Mouse (Mus musculus): Measurements from ENCODE around the gene Smg6. TPM values are rescaled to one million over a fixed set of nuclear protein-coding genes. Genes with fewer than 3 reads are reported as not detected.

Gene Smg6
- polyA plus RNA-seq, 1 experiment from 2014 or later = 11.9 TPM

- H3K27me3 ChIP-seq (ENCODE audit: insufficient read depth, low read length) = no peaks in the 10 kb centered on the region
- H3K4me1 ChIP-seq (replicated peaks; ENCODE audit: insufficient read depth, low read length) = peaks cover 20% of the 10 kb centered on the region; the same call in 1 of the 2 replicates
- H3K4me2 ChIP-seq (ENCODE audit: low read length) = no peak overlapping the region
- peaks cover 10% of the 10 kb centered on the region; the same call in 1 of the 2 replicates for H3K36me3 ChIP-seq (ENCODE audit: insufficient read depth, low read length)
- H3K9ac ChIP-seq (ENCODE audit: low read depth, low read length) = 0 out of 2 replicates have a peak overlapping the region, but pooled peaks have one; percentile 6
- no peak overlapping the region for H3K4me3 ChIP-seq (replicated peaks; ENCODE audit: low read depth, low read length)
- H3K27ac ChIP-seq = peak overlapping the region; percentile 90
- no peak for TF ChIP-seq CTCF (IDR thresholded peaks at IDR 0.05; ENCODE audit: low read depth)
- no peaks in the 10 kb centered on the region for H3K9me3 ChIP-seq (replicated peaks; ENCODE audit: low read length)
- ATAC-seq (replicated peaks; ENCODE audit: low FRiP score, low read depth) (0 out of 2 replicates have a peak, but pooled peaks have one; percentile 29), DNase-seq (ENCODE audit: low spot score) (no peak)
- 40% methylated on average over 18 of the region's 18 CpGs for WGBS
These were observed 227.3 kb downstream of the Smg6 start for GRCm38 (mm10) chr11:75152603-75153557.

- H3K27ac ChIP-seq = no peak overlapping the region
- ATAC-seq (replicated peaks; ENCODE audit: low FRiP score, low read depth) (no peak), DNase-seq (ENCODE audit: low spot score) (no peak)
These were observed 228.5 kb downstream of the Smg6 start for GRCm38 (mm10) chr11:75154053-75154585.

GRCm38 (mm10) chr11:75155985-75156384, 230.4 kb downstream of the Smg6 start:
- Histone ChIP-seq H3K4me1 (replicated peaks; ENCODE audit: insufficient read depth, low read length) (peaks cover 13% of the 10 kb centered on the region; the same call in 1 of the 2 replicates), H3K4me2 (ENCODE audit: low read length) (no peak overlapping the region), H3K27ac (peak overlapping the region; percentile 54), H3K4me3 (replicated peaks; ENCODE audit: low read depth, low read length) (no peak overlapping the region), H3K36me3 (ENCODE audit: insufficient read depth, low read length) (0 out of 2 replicates have a peak, but pooled peaks cover 4% of the 10 kb centered on the region), H3K9ac (ENCODE audit: low read depth, low read length) (no peak overlapping the region), H3K9me3 (replicated peaks; ENCODE audit: low read length) (no peaks in the 10 kb centered on the region), H3K27me3 (ENCODE audit: insufficient read depth, low read length) (no peaks in the 10 kb centered on the region)
- 52% methylated on average over 6 of the region's 6 CpGs for WGBS
- ATAC-seq (replicated peaks; ENCODE audit: low FRiP score, low read depth) (no peak), DNase-seq (ENCODE audit: low spot score) (no peak)
- no peak for TF ChIP-seq CTCF (IDR thresholded peaks at IDR 0.05; ENCODE audit: low read depth)

More at GRCm38 (mm10) chr11:75154053-75154585, 228.5 kb downstream of the Smg6 start:
- no peak overlapping the region for H3K9ac ChIP-seq (ENCODE audit: low read depth, low read length)
- H3K4me2 ChIP-seq (ENCODE audit: low read length) = no peak overlapping the region
- H3K4me3 ChIP-seq (replicated peaks; ENCODE audit: low read depth, low read length) = no peak overlapping the region
- WGBS = 67% methylated on average over 6 of the region's 6 CpGs
- H3K9me3 ChIP-seq (replicated peaks; ENCODE audit: low read length) = no peaks in the 10 kb centered on the region
- no peaks in the 10 kb centered on the region for H3K27me3 ChIP-seq (ENCODE audit: insufficient read depth, low read length)
- TF ChIP-seq CTCF (IDR thresholded peaks at IDR 0.05; ENCODE audit: low read depth) = peak; percentile 45; the same call in 1 of the 2 replicates
- H3K4me1 ChIP-seq (replicated peaks; ENCODE audit: insufficient read depth, low read length) = peaks cover 13% of the 10 kb centered on the region; the same call in 1 of the 2 replicates
- peaks cover 10% of the 10 kb centered on the region; the same call in 1 of the 2 replicates for H3K36me3 ChIP-seq (ENCODE audit: insufficient read depth, low read length)

GRCm38 (mm10) chr11:75156416-75156815, 230.8 kb downstream of the Smg6 start:
- H3K27me3 ChIP-seq (ENCODE audit: insufficient read depth, low read length) = no peaks in the 10 kb centered on the region
- H3K4me3 ChIP-seq (replicated peaks; ENCODE audit: low read depth, low read length) = no peak overlapping the region
- 60% methylated on average over 5 of the region's 5 CpGs for WGBS
- H3K9ac ChIP-seq (ENCODE audit: low read depth, low read length) = no peak overlapping the region
- TF ChIP-seq CTCF (IDR thresholded peaks at IDR 0.05; ENCODE audit: low read depth) = no peak
- H3K4me1 ChIP-seq (replicated peaks; ENCODE audit: insufficient read depth, low read length) = peaks cover 13% of the 10 kb centered on the region; the same call in 1 of the 2 replicates
- H3K27ac ChIP-seq = peak overlapping the region; percentile 71
- ATAC-seq (replicated peaks; ENCODE audit: low FRiP score, low read depth) (no peak), DNase-seq (ENCODE audit: low spot score) (no peak)
- H3K9me3 ChIP-seq (replicated peaks; ENCODE audit: low read length) = no peaks in the 10 kb centered on the region
- no peak overlapping the region for H3K4me2 ChIP-seq (ENCODE audit: low read length)
- 0 out of 2 replicates have a peak, but pooled peaks cover 3% of the 10 kb centered on the region for H3K36me3 ChIP-seq (ENCODE audit: insufficient read depth, low read length)

- WGBS = 43% methylated on average over 4 of the region's 4 CpGs
- H3K4me2 ChIP-seq (ENCODE audit: low read length) = no peak overlapping the region
- peak overlapping the region; percentile 71 for H3K27ac ChIP-seq
- H3K9me3 ChIP-seq (replicated peaks; ENCODE audit: low read length) = no peaks in the 10 kb centered on the region
- ATAC-seq (replicated peaks; ENCODE audit: low FRiP score, low read depth) = no peak
- H3K4me3 ChIP-seq (replicated peaks; ENCODE audit: low read depth, low read length) = no peak overlapping the region
- no peak for TF ChIP-seq CTCF (IDR thresholded peaks at IDR 0.05; ENCODE audit: low read depth)
- H3K9ac ChIP-seq (ENCODE audit: low read depth, low read length) = no peak overlapping the region
- 0 out of 2 replicates have a peak, but pooled peaks cover 3% of the 10 kb centered on the region for H3K36me3 ChIP-seq (ENCODE audit: insufficient read depth, low read length)
- DNase-seq (ENCODE audit: low spot score) = no peak
- H3K27me3 ChIP-seq (ENCODE audit: insufficient read depth, low read length) = no peaks in the 10 kb centered on the region
- peaks cover 15% of the 10 kb centered on the region; the same call in 1 of the 2 replicates for H3K4me1 ChIP-seq (replicated peaks; ENCODE audit: insufficient read depth, low read length)
These were observed 231.4 kb downstream of the Smg6 start for GRCm38 (mm10) chr11:75157037-75157436.

DNA sequence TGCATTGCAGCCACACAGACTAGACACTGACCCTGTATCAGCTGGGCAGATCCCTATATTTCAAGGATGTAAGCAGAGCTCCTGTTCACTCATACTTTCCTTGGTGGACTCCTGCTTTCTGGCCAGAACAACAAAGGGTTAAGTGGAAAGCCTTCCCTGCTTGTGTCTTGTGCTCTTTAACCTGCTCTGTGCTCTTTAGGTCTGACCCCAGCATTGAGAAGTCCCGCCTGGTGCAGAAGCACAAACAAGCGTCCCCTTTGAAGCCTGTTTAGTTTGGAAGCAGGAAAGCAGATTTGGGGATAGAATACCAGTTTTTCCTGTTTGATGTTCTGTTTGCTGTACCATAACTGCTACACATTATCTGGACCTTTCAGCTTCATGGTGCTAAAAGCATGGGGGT, 232.3 kb downstream of the Smg6 start:
- no peak for DNase-seq (ENCODE audit: low spot score)
- H3K9me3 ChIP-seq (replicated peaks; ENCODE audit: low read length) = no peaks in the 10 kb centered on the region
- peak; percentile 7; the same call in 1 of the 2 replicates for ATAC-seq (replicated peaks; ENCODE audit: low FRiP score, low read depth)
- peaks cover 8% of the 10 kb centered on the region; the same call in 1 of the 2 replicates for H3K36me3 ChIP-seq (ENCODE audit: insufficient read depth, low read length)
- TF ChIP-seq CTCF (IDR thresholded peaks at IDR 0.05; ENCODE audit: low read depth) = no peak
- H3K4me2 ChIP-seq (ENCODE audit: low read length) = no peak overlapping the region
- no peak overlapping the region for H3K4me3 ChIP-seq (replicated peaks; ENCODE audit: low read depth, low read length)
- peaks cover 17% of the 10 kb centered on the region; the same call in 1 of the 2 replicates for H3K4me1 ChIP-seq (replicated peaks; ENCODE audit: insufficient read depth, low read length)
- WGBS = 35% methylated on average over 2 of the region's 2 CpGs
- no peaks in the 10 kb centered on the region for H3K27me3 ChIP-seq (ENCODE audit: insufficient read depth, low read length)
- peak overlapping the region; percentile 71 for H3K27ac ChIP-seq
- H3K9ac ChIP-seq (ENCODE audit: low read depth, low read length) = no peak overlapping the region
